8 mouse cellular contexts compared by ENCODE assay signal in genomic region chr9:32696717-32697116, GRCm38 (mm10).
DNase-seq lines count a peak whose midpoint lies in the region; ATAC-seq and TF ChIP-seq lines count a peak whose summit lies in the region.

No protein-coding gene starts in this region.

- peak overlapping the region; percentile 95 for H3K27ac ChIP-seq in lung, embryonic 14.5 days (ENCODE audit: low read depth)
- H3K27ac ChIP-seq in stomach, embryonic 14.5 days (ENCODE audit: low read length) = peak overlapping the region; percentile 94

- peaks cover 26% of the 10 kb centered on the region for H3K27me3 ChIP-seq in erythroblast, embryonic 14.5 days (ENCODE audit: control insufficient read depth)
- no peaks in the 10 kb centered on the region for H3K27me3 ChIP-seq in lung, embryonic 14.5 days (ENCODE audit: insufficient read depth, low read length)
- H3K27me3 ChIP-seq in stomach, embryonic 14.5 days (ENCODE audit: control insufficient read depth, insufficient read depth, low read length) = no peaks in the 10 kb centered on the region

- WGBS in lung, embryonic 14.5 days = 2% methylated on average over 7 of the region's 7 CpGs
- 6% methylated on average over 7 of the region's 7 CpGs for WGBS in stomach, embryonic 14.5 days

- H3K4me3 ChIP-seq in erythroblast, embryonic 14.5 days (replicated peaks) = peak overlapping the region; percentile 74
- H3K4me3 ChIP-seq in lung, embryonic 14.5 days (ENCODE audit: low read depth, low read length) = peak overlapping the region; percentile 67
- H3K4me3 ChIP-seq in stomach, embryonic 14.5 days (ENCODE audit: low read depth, low read length) = peak overlapping the region; percentile 61

- peak overlapping the region; percentile 77 for H3K9ac ChIP-seq in lung, embryonic 14.5 days
- peak overlapping the region; percentile 73; the same call in 1 of the 2 replicates for H3K9ac ChIP-seq in stomach, embryonic 14.5 days (replicated peaks; ENCODE audit: low read depth, low read length)

- DNase-seq in adrenal gland, postnatal 10 days = peak; percentile 53
- peak; percentile 82 to 84 for DNase-seq in heart, adult 18-20 months
- peak; percentile 59 for DNase-seq in kidney, adult 11 months
- DNase-seq in lung, embryonic 14.5 days = peak; percentile 87
- DNase-seq in cerebellum, adult 11-12 months = no peak

- H3K4me2 ChIP-seq in lung, embryonic 14.5 days = peak overlapping the region; percentile 85
- peak overlapping the region; percentile 90 for H3K4me2 ChIP-seq in stomach, embryonic 14.5 days (replicated peaks; ENCODE audit: low read depth, low read length)

- H3K4me1 ChIP-seq in erythroblast, embryonic 14.5 days (ENCODE audit: control insufficient read depth) = peaks cover 11% of the 10 kb centered on the region
- peaks cover 23% of the 10 kb centered on the region for H3K4me1 ChIP-seq in lung, embryonic 14.5 days (ENCODE audit: insufficient read depth)
- H3K4me1 ChIP-seq in stomach, embryonic 14.5 days (ENCODE audit: control insufficient read depth, insufficient read depth, low read length) = peaks cover 25% of the 10 kb centered on the region

- no peaks in the 10 kb centered on the region for H3K9me3 ChIP-seq in erythroblast, embryonic 14.5 days (ENCODE audit: control insufficient read depth, low read length)
- H3K9me3 ChIP-seq in lung, embryonic 14.5 days (ENCODE audit: low read depth, low read length) = no peaks in the 10 kb centered on the region
- no peaks in the 10 kb centered on the region for H3K9me3 ChIP-seq in stomach, embryonic 14.5 days (ENCODE audit: control insufficient read depth, low read depth, low read length)

- H3K36me3 ChIP-seq in erythroblast, embryonic 14.5 days (ENCODE audit: control insufficient read depth) = no peaks in the 10 kb centered on the region
- no peaks in the 10 kb centered on the region for H3K36me3 ChIP-seq in lung, embryonic 14.5 days (ENCODE audit: insufficient read depth)
- H3K36me3 ChIP-seq in stomach, embryonic 14.5 days (ENCODE audit: control insufficient read depth, insufficient read depth, low read length) = no peaks in the 10 kb centered on the region

- no peak for ATAC-seq in erythroblast, adult 5-6 weeks (replicated peaks; ENCODE audit: low FRiP score, poor library complexity, severe bottlenecking)
- ATAC-seq in lung, embryonic 14.5 days (ENCODE audit: insufficient read depth) = peak; percentile 39; the same call in 1 of the 2 replicates
- peak; percentile 43; the same call in 1 of the 2 replicates for ATAC-seq in stomach, embryonic 14.5 days (ENCODE audit: insufficient number of reproducible peaks, insufficient read depth, low FRiP score, low read depth)

- no peak for TF ChIP-seq CTCF in lung, embryonic 14.5 days (IDR thresholded peaks at IDR 0.05; ENCODE audit: low read depth)
